Mouse (Mus musculus) spleen, adult 2 months (tissue): Measurements from ENCODE around the gene Heg1. TPM values are rescaled to one million over a fixed set of nuclear protein-coding genes. Genes with fewer than 3 reads are reported as not detected.

ENCODE experiments used
- DNase-seq, 2 experiments: peaks; one replicate each; pipeline versions ENCODE4 v3.0.0 to v3.0.0-alpha.2; 2012 to 2021; ENCODE audit warnings: low spot score in 2 of 2, low read depth in 1 of 2
- H3K27ac ChIP-seq: fragments of 200-500 bp; 2 replicates; pipeline ENCODE4 v1.5.1; 2012; ENCODE audit warnings: low read length, inconsistent platforms; ENCODE audit not compliant: insufficient read depth
- H3K27me3 ChIP-seq: fragments of 200-500 bp; 2 replicates; pipeline ENCODE4 v1.6.1; 2012; ENCODE audit warnings: mild to moderate bottlenecking, moderate library complexity, low read length, inconsistent platforms; ENCODE audit not compliant: control insufficient read depth, insufficient read depth
- H3K36me3 ChIP-seq: fragments of 200-500 bp; 2 replicates; pipeline ENCODE4 v1.6.1; 2012; ENCODE audit warnings: mild to moderate bottlenecking, low read length, inconsistent platforms; ENCODE audit not compliant: control insufficient read depth, insufficient read depth
- H3K4me1 ChIP-seq: fragments of 200-500 bp; 2 replicates; pipeline ENCODE4 v1.6.1; 2011; ENCODE audit warnings: inconsistent platforms; ENCODE audit not compliant: control insufficient read depth, insufficient read depth, insufficient read length
- H3K4me3 ChIP-seq: fragments of 200-500 bp; 2 replicates; pipeline ENCODE4 v1.5.1; 2011; ENCODE audit warnings: mild to moderate bottlenecking, inconsistent platforms; ENCODE audit not compliant: insufficient read depth, insufficient read length; ENCODE audit errors: extremely low read depth
- CTCF ChIP-seq: fragments of 200-500 bp; IDR thresholded peaks from 2 replicates; pipeline ENCODE4 v1.5.1; 2011; ENCODE audit warnings: mild to moderate bottlenecking, inconsistent platforms; ENCODE audit not compliant: insufficient read depth, insufficient read length, insufficient replicate concordance; ENCODE audit errors: extremely low read depth
- POLR2A ChIP-seq: fragments of 200-500 bp; IDR thresholded peaks from 2 replicates; pipeline ENCODE4 v1.6.1; 2011; ENCODE audit warnings: low read depth, low read length, inconsistent platforms
- WGBS: fragments of 180-500 bp; shearing (Covaris S2); methylation state at CpG from one replicate; pipeline ENCODE4 v1.1.7; 2018; 5-methylcytosine and 5-hydroxymethylcytosine counted together
- polyA plus RNA-seq: library from polyadenylated mRNA; depleted of rRNA; stranded (reverse); fragments of >200 nt; gene quantifications from 2 replicates; pipeline ENCODE4 v1.2.3, GENCODE M21; 2012

The Heg1 gene
- polyA plus RNA-seq, 1 experiment: 36.0 TPM

- DNase-seq: no peak
- TF ChIP-seq CTCF (no peak), POLR2A (no peak)
- H3K27me3 ChIP-seq: no peaks in the 10 kb centered on the region
- 57% methylated on average over 13 of the region's 13 CpGs for WGBS
- H3K36me3 ChIP-seq: peaks cover 1% of the 10 kb centered on the region; the same call in 1 of the 2 replicates
- H3K4me1 ChIP-seq: peaks cover 46% of the 10 kb centered on the region; the same call in 1 of the 2 replicates
- peak overlapping the region; percentile 20; the same call in 1 of the 2 replicates for H3K27ac ChIP-seq
- no peak overlapping the region for H3K4me3 ChIP-seq
Observed at GRCm38 (mm10) chr16:33696811-33697575, 12.8 kb downstream of the Heg1 start.

- peak overlapping the region; percentile 52 for H3K27ac ChIP-seq
- WGBS: 52% methylated on average over 9 of the region's 9 CpGs
- TF ChIP-seq POLR2A (no peak), CTCF (no peak)
Observed at GRCm38 (mm10) chr16:33697576-33698276, 13.6 kb downstream of the Heg1 start.

DNA sequence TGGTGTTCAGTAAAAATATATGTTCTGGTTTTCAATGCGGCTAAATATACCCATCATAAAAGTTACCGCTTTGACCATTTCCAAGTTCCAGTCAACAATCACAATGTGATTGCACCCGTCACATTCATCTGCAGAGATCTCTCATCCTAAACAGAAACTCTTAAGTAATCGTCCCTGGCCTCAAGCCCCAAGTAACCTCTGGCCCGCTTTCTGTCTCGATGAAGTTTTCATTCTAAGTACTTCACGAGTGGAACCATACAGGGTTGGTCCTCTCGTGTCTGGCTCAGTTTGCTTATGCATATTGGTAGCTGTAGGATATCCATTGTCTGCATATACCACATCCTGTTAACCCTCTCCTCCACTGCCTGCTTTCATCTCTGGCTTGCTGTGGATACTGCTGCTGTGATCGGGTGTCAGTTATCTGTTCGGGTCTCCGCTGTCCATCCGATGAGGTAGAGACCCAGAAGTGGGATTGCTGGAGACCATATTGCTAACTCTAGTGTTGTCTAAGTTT lies 14.2 kb downstream of the Heg1 start:
- H3K36me3 ChIP-seq: peaks cover 1% of the 10 kb centered on the region; the same call in 1 of the 2 replicates

More at GRCm38 (mm10) chr16:33697576-33698276, 13.6 kb downstream of the Heg1 start:
- peak in 1 of 2 experiments; percentile 28 for DNase-seq
- peaks cover 1% of the 10 kb centered on the region; the same call in 1 of the 2 replicates for H3K36me3 ChIP-seq
- H3K4me1 ChIP-seq: peaks cover 42% of the 10 kb centered on the region; the same call in 1 of the 2 replicates
- H3K4me3 ChIP-seq: no peak overlapping the region
- H3K27me3 ChIP-seq: no peaks in the 10 kb centered on the region

GRCm38 (mm10) chr16:33700584-33700983 lies 16.4 kb downstream of the Heg1 start:
- DNase-seq: no peak
- peaks cover 1% of the 10 kb centered on the region; the same call in 1 of the 2 replicates for H3K36me3 ChIP-seq
- WGBS: 90% methylated on average over 5 of the region's 5 CpGs
- no peak for TF ChIP-seq CTCF
- no peak for TF ChIP-seq POLR2A
- no peaks in the 10 kb centered on the region for H3K27me3 ChIP-seq
- H3K27ac ChIP-seq: no peak overlapping the region
- H3K4me3 ChIP-seq: no peak overlapping the region
- H3K4me1 ChIP-seq: peaks cover 36% of the 10 kb centered on the region; the same call in 1 of the 2 replicates

More for the DNA sequence above, 14.2 kb downstream of the Heg1 start:
- H3K4me3 ChIP-seq: no peak overlapping the region
- no peak overlapping the region; the same call in 1 of the 2 replicates for H3K27ac ChIP-seq
- no peaks in the 10 kb centered on the region for H3K27me3 ChIP-seq
- no peak for DNase-seq
- TF ChIP-seq CTCF (no peak), POLR2A (no peak)
- peaks cover 36% of the 10 kb centered on the region; the same call in 1 of the 2 replicates for H3K4me1 ChIP-seq
- 48% methylated on average over 12 of the region's 12 CpGs for WGBS

DNA sequence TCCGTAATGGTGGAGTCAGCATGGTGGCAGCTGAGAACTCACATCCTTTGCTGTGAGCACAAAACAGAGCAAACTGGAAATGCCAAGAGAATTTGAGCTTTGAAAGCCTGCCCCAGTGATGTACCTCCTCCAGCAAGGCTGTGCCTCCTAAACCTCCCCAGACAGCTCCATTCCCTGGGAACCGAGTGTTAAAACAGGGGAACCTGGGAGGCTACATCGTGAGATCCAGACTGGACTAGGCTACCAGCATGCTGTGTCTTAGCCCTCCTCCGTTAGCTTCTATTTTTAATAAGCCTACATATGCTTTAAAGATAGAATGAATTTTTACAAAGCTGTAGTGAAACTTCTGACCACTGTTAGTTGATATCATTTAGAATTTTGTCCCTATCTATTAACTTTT lies 17.7 kb downstream of the Heg1 start:
- TF ChIP-seq CTCF: no peak
- TF ChIP-seq POLR2A: no peak
- DNase-seq: no peak
- no peak overlapping the region for H3K27ac ChIP-seq
- no peaks in the 10 kb centered on the region for H3K27me3 ChIP-seq
- peaks cover 27% of the 10 kb centered on the region; the same call in 1 of the 2 replicates for H3K4me1 ChIP-seq
- H3K36me3 ChIP-seq: peaks cover 2% of the 10 kb centered on the region; the same call in 1 of the 2 replicates
- 95% methylated on average over 4 of the region's 4 CpGs for WGBS
- no peak overlapping the region for H3K4me3 ChIP-seq

- H3K27ac ChIP-seq: no peak overlapping the region
- H3K4me3 ChIP-seq: no peak overlapping the region
- no peak for TF ChIP-seq CTCF
- TF ChIP-seq POLR2A: no peak
- H3K27me3 ChIP-seq: no peaks in the 10 kb centered on the region
- 45% methylated on average over 9 of the region's 9 CpGs for WGBS
- peaks cover 2% of the 10 kb centered on the region; the same call in 1 of the 2 replicates for H3K36me3 ChIP-seq
- DNase-seq: no peak
- peaks cover 28% of the 10 kb centered on the region; the same call in 1 of the 2 replicates for H3K4me1 ChIP-seq
Observed at GRCm38 (mm10) chr16:33704289-33704688, 20.1 kb downstream of the Heg1 start.

GRCm38 (mm10) chr16:33705258-33705657 lies 21.1 kb downstream of the Heg1 start:
- H3K27ac ChIP-seq: no peak overlapping the region
- H3K36me3 ChIP-seq: peaks cover 1% of the 10 kb centered on the region
- H3K27me3 ChIP-seq: no peaks in the 10 kb centered on the region
- TF ChIP-seq POLR2A (no peak), CTCF (no peak)
- no peak overlapping the region for H3K4me3 ChIP-seq
- DNase-seq: peak in 1 of 2 experiments; percentile 23
- WGBS: 40% methylated on average over 6 of the region's 6 CpGs
- peaks cover 28% of the 10 kb centered on the region; the same call in 1 of the 2 replicates for H3K4me1 ChIP-seq
